Mouse (Mus musculus) cortical plate, adult 2 months (tissue): Measurements from ENCODE around the gene Neurl1a. TPM values are rescaled to one million over a fixed set of nuclear protein-coding genes. Genes with fewer than 3 reads are reported as not detected.

Source experiments
- H3K27ac ChIP-seq: fragments of 200-500 bp; 2 replicates; pipeline ENCODE4 v1.5.1; 2012; ENCODE audit warnings: low read length, control low read depth, inconsistent platforms; ENCODE audit not compliant: insufficient read depth
- H3K4me1 ChIP-seq: fragments of 200-500 bp; 2 replicates; pipeline ENCODE4 v1.6.1; 2011; ENCODE audit warnings: low read length; ENCODE audit not compliant: control insufficient read depth, insufficient read depth
- H3K4me3 ChIP-seq: fragments of 200-500 bp; 2 replicates; pipeline ENCODE4 v1.5.1; 2011; ENCODE audit warnings: mild to moderate bottlenecking, low read length, control low read depth; ENCODE audit not compliant: insufficient read depth
- CTCF ChIP-seq: fragments of 200-500 bp; IDR thresholded peaks from 2 replicates; pipeline ENCODE4 v1.5.1; 2011; ENCODE audit warnings: mild to moderate bottlenecking, control low read depth, low read length; ENCODE audit not compliant: insufficient read depth; ENCODE audit errors: extremely low read depth
- POLR2A ChIP-seq: fragments of 200-500 bp; IDR thresholded peaks from 2 replicates; pipeline ENCODE4 v1.6.1; 2011; ENCODE audit warnings: mild to moderate bottlenecking, low read length, control low read depth; ENCODE audit not compliant: insufficient read depth; ENCODE audit errors: extremely low read depth
- polyA plus RNA-seq: library from polyadenylated mRNA; depleted of rRNA; stranded (reverse); fragments of >200 nt; gene quantifications from 2 replicates; pipeline ENCODE4 v1.2.3, GENCODE M21; 2012

Gene Neurl1a
- polyA plus RNA-seq, 1 experiment = 124 TPM

- TF ChIP-seq POLR2A (no peak), CTCF (no peak)
- Histone ChIP-seq H3K27ac (no peak overlapping the region), H3K4me1 (0 out of 2 replicates have a peak, but pooled peaks cover 3% of the 10 kb centered on the region), H3K4me3 (no peak overlapping the region)
Observed at GRCm38 (mm10) chr19:47142438-47142837, 36.2 kb upstream of the Neurl1a start.

DNA sequence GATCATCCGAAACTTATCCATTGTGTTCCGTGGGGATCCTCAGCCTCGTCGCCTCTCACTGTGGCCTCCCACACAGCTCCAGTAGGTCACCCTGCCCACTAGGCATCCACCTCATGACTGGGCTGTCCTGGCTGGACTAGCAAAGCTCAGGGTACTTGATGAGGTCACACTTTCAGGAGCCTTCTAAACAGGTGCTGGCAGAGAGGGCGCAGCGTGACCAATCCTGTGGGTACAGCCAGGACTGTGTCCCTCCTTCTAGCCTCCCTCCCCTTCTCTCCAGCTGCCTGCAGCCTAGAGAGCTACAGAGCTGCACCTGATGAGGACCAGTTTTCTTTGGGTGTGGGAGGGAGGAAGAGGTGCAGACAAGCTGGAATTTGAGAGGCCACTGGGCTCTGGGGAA is 34.5 kb upstream of the Neurl1a start, which contains the start of gene Calhm1:
Gene Calhm1, minus strand, starts transcription at position 101 of the 400 bp plus-strand sequence.
- Histone ChIP-seq H3K27ac (no peak within 1 kb of the TSS), H3K4me1 (0 out of 2 replicates have a peak, but pooled peaks cover 3% of the 10 kb centered on the region), H3K4me3 (no peak within 1 kb of the TSS)
- no peak for TF ChIP-seq CTCF
- TF ChIP-seq POLR2A = no peak

DNA sequence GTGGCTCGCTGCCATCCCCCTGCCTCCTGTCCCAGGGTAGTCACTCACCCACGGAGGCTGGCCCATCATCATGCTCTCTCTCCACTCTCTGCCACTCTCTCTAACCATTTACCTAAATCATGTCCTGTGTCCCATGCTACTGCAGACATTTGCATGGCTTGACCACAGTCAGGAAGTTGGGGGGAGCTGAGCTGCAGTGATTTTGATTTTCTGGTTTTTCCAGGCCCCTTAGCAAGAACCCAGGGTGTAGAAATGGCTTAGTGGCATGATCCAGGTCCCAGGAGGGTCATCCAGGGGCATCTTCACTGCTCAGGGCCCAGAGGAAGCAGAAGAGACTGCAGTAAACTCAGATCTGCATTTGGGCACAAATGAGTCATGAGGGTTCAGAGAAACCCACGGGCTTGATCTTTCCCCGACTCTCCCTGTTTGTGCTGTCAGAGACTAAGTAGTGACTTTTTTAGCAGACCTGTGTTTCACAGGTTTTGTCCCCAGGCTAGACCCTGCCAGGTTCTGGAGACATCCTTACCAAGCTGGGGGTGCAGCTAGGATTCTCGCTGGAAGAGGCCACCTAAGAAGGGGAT is 30.3 kb upstream of the Neurl1a start:
- no peaks in the 10 kb centered on the region for H3K4me1 ChIP-seq
- H3K27ac ChIP-seq = no peak overlapping the region
- TF ChIP-seq POLR2A (no peak), CTCF (no peak)
- H3K4me3 ChIP-seq = no peak overlapping the region

DNA sequence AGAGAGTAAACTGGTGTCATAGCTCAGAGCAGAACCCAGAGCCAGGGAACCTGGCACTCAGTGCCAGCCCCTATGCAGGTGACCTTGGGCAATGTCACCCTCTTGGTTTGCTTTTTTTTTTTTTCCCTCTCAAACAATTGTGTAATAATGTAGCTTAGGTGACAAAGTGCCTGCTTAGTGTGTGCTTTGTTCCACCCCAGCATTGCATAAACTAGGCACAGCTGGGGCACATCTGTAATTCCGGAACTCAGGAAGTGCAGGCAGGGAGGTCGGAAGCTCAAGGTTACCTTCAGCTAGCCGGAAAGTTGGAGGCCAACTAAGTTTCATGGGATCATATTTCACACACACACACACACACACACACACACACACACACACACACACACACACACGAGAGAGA is 28.8 kb upstream of the Neurl1a start:
- Histone ChIP-seq H3K27ac (no peak overlapping the region), H3K4me3 (no peak overlapping the region), H3K4me1 (no peaks in the 10 kb centered on the region)
- TF ChIP-seq CTCF (no peak), POLR2A (no peak)

- peak overlapping the region; percentile 4 for H3K4me3 ChIP-seq
- H3K27ac ChIP-seq = no peak overlapping the region
- TF ChIP-seq CTCF (no peak), POLR2A (peak; percentile 53; the same call in 1 of the 2 replicates)
- H3K4me1 ChIP-seq = no peaks in the 10 kb centered on the region
Observed at GRCm38 (mm10) chr19:47151332-47152061, 27.1 kb upstream of the Neurl1a start.

- Histone ChIP-seq H3K4me3 (peak overlapping the region; percentile 4; the same call in 1 of the 2 replicates), H3K4me1 (no peaks in the 10 kb centered on the region), H3K27ac (no peak overlapping the region)
- no peak for TF ChIP-seq POLR2A
- no peak for TF ChIP-seq CTCF
Observed at GRCm38 (mm10) chr19:47152062-47152369, 26.6 kb upstream of the Neurl1a start.

DNA sequence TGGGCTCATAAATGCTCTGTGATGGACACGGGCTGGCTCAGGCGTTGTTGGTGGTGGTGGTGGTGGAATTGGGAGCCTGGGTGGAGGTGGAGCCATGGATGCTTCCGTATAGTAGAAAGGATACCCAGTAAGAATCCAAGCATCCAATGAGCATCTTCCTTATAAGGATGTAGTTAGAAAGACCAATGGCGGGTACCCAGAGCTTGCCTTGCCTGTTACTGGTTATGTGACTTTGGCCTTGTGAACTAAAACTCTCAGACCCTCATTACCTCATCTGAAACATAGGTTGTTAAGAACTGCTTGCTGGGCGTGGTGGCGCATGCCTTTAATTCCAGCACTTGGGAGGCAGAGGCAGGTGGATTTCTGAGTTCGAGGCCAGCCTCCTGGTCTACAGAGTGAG is 24.9 kb upstream of the Neurl1a start:
- no peak for TF ChIP-seq CTCF
- Histone ChIP-seq H3K4me3 (no peak overlapping the region), H3K27ac (no peak overlapping the region), H3K4me1 (no peaks in the 10 kb centered on the region)

DNA sequence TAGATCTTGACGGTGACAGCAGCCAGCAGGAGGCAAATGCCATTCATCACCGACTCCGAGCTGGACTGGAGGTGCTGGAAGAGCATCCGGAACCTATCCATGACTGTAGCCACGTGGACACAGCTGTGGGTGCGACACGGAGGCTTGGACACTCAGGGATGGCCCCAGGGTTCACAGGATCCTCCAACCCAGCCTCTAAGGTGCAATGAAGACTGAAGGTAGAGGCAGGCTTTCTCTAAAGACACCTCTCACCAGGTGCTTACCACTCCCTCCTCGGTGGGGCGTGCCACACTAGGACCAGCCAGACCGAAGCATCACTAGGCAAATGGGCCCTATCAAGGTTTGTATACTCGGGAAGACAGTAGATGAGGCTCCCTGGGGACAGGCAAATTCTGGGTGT is 21.0 kb upstream of the Neurl1a start, which contains the start of gene Calhm3:
Gene Calhm3, minus strand, starts transcription at position 101 of the 400 bp plus-strand sequence.
- Histone ChIP-seq H3K27ac (no peak within 1 kb of the TSS), H3K4me1 (no peaks in the 10 kb centered on the region; the same call in 1 of the 2 replicates), H3K4me3 (no peak within 1 kb of the TSS)
- TF ChIP-seq POLR2A (no peak), CTCF (no peak)

GRCm38 (mm10) chr19:47161669-47162068 is 17.0 kb upstream of the Neurl1a start:
- H3K27ac ChIP-seq = no peak overlapping the region
- no peak overlapping the region for H3K4me3 ChIP-seq
- no peaks in the 10 kb centered on the region; the same call in 1 of the 2 replicates for H3K4me1 ChIP-seq
- TF ChIP-seq POLR2A (no peak), CTCF (no peak)
